Mouse (Mus musculus) MEL (cell line): ENCODE results near the gene Pate1. TPM values are rescaled to one million over a fixed set of nuclear protein-coding genes. Genes with fewer than 3 reads are reported as not detected.

ENCODE experiments used
- DNase-seq: peaks from one replicate; pipeline ENCODE4 v3.0.0; 2011; ENCODE audit warnings: low read depth, low spot score
- H3K27ac ChIP-seq: 2 replicates; pipeline ENCODE4 v1.5.1; 2012; ENCODE audit warnings: low read depth, mild to moderate bottlenecking, control low read depth, low read length, moderate library complexity; ENCODE audit not compliant: control insufficient read depth
- H3K27me3 ChIP-seq, 2 experiments: fragments of 150-350 bp in 1 of 2; sonication (generic) in 1 of 2; 2 replicates each; pipeline ENCODE4 v1.6.1; 2012; ENCODE audit warnings: low read length in 2 of 2, mild to moderate bottlenecking in 2 of 2, improper control_type of control experiment in 1 of 2, moderate library complexity in 1 of 2; ENCODE audit not compliant: insufficient read depth in 2 of 2, control insufficient read depth in 1 of 2
- H3K36me3 ChIP-seq, 2 experiments: 2 replicates each; pipeline ENCODE4 v1.6.1; 2012 to 2014; ENCODE audit warnings: low read length in 2 of 2, improper control_type of control experiment in 1 of 2, inconsistent platforms in 1 of 2, mild to moderate bottlenecking in 1 of 2; ENCODE audit not compliant: insufficient read depth in 2 of 2, control insufficient read depth in 1 of 2
- H3K4me1 ChIP-seq, 2 experiments: fragments of 150-350 bp in 1 of 2; sonication (generic) in 1 of 2; 2 replicates each; pipeline ENCODE4 v1.6.1; 2012; ENCODE audit warnings: low read length in 2 of 2, improper control_type of control experiment in 1 of 2, mild to moderate bottlenecking in 1 of 2; ENCODE audit not compliant: insufficient read depth in 2 of 2, control insufficient read depth in 1 of 2
- H3K4me3 ChIP-seq, 2 experiments: fragments of 150-350 bp in 1 of 2; sonication (generic) in 1 of 2; 2 replicates each; pipeline ENCODE4 v1.5.1; 2012; ENCODE audit warnings: low read depth in 2 of 2, low read length in 2 of 2, mild to moderate bottlenecking in 2 of 2, moderate library complexity in 2 of 2, control low read depth in 1 of 2, improper control_type of control experiment in 1 of 2; ENCODE audit not compliant: control insufficient read depth in 1 of 2, insufficient read depth in 1 of 2
- H3K79me2 ChIP-seq: 2 replicates; pipeline ENCODE4 v1.6.1; 2012; ENCODE audit warnings: mild to moderate bottlenecking, low read length, moderate library complexity; ENCODE audit not compliant: control insufficient read depth, poor library complexity, insufficient read depth
- H3K9ac ChIP-seq: 2 replicates; pipeline ENCODE4 v1.6.1; 2012; ENCODE audit warnings: low read depth, mild to moderate bottlenecking, control low read depth, low read length, moderate library complexity; ENCODE audit not compliant: control insufficient read depth, poor library complexity, severe bottlenecking
- H3K9me3 ChIP-seq: fragments of 150-350 bp; sonication (generic); replicated peaks from 2 replicates; pipeline ENCODE4 v1.6.1; 2012; ENCODE audit warnings: mild to moderate bottlenecking, low read length, improper control_type of control experiment, moderate library complexity; ENCODE audit not compliant: insufficient read depth
- CHD1 ChIP-seq: IDR thresholded peaks from 2 replicates; pipeline ENCODE4 v1.6.1; 2012; ENCODE audit warnings: low read depth, mild to moderate bottlenecking, inconsistent platforms, low read length, improper control_type of control experiment
- CTCF ChIP-seq, 3 experiments: IDR thresholded peaks in 2 of 3; conservative IDR thresholded peaks in 1 of 3; 2 replicates each; pipeline ENCODE4 v1.5.1; 2011 to 2012; ENCODE audit warnings: low read length in 3 of 3, low read depth in 2 of 3, mild to moderate bottlenecking in 2 of 3, improper control_type of control experiment in 1 of 3, inconsistent platforms in 1 of 3, mixed read lengths in 1 of 3, moderate library complexity in 1 of 3; ENCODE audit not compliant: control insufficient read depth in 1 of 3, insufficient read depth in 1 of 3, poor library complexity in 1 of 3, severe bottlenecking in 1 of 3
- ELF1 ChIP-seq: IDR thresholded peaks from 2 replicates; pipeline ENCODE4 v1.6.1; 2014; ENCODE audit warnings: low read depth, mild to moderate bottlenecking, inconsistent platforms, low read length, improper control_type of control experiment, moderate library complexity
- ETS1 ChIP-seq: IDR thresholded peaks from 2 replicates; pipeline ENCODE4 v1.6.1; 2012; ENCODE audit warnings: low read depth, mild to moderate bottlenecking, inconsistent platforms, low read length, improper control_type of control experiment, moderate library complexity
- GABPA ChIP-seq: IDR thresholded peaks from 2 replicates; pipeline ENCODE4 v1.6.1; 2012; ENCODE audit warnings: low read depth, mild to moderate bottlenecking, inconsistent platforms, low read length, improper control_type of control experiment, moderate library complexity
- GATA1 ChIP-seq: IDR thresholded peaks from 2 replicates; pipeline ENCODE4 v1.6.1; 2011; ENCODE audit warnings: low read depth, low read length, improper control_type of control experiment
- KAT2A ChIP-seq: conservative IDR thresholded peaks from 2 replicates; pipeline ENCODE4 v1.6.1; 2012; ENCODE audit warnings: low read depth, low read length, improper control_type of control experiment, inconsistent platforms
- MAFK ChIP-seq: IDR thresholded peaks from 2 replicates; pipeline ENCODE4 v1.6.1; 2011; ENCODE audit warnings: low read depth, mild to moderate bottlenecking, low read length, improper control_type of control experiment, borderline replicate concordance
- MAX ChIP-seq: IDR thresholded peaks from 2 replicates; pipeline ENCODE4 v1.6.1; 2011; ENCODE audit warnings: low read length, improper control_type of control experiment
- MAZ ChIP-seq: IDR thresholded peaks from 2 replicates; pipeline ENCODE4 v1.6.1; 2012; ENCODE audit warnings: low read depth, mild to moderate bottlenecking, inconsistent platforms, low read length, improper control_type of control experiment
- MEF2A ChIP-seq: IDR thresholded peaks from 2 replicates; pipeline ENCODE4 v1.6.1; 2014; ENCODE audit warnings: low read depth, mild to moderate bottlenecking, inconsistent platforms, low read length, improper control_type of control experiment; ENCODE audit not compliant: poor library complexity, insufficient replicate concordance, severe bottlenecking; ENCODE audit errors: extremely low read depth
- MXI1 ChIP-seq: IDR thresholded peaks from 2 replicates; pipeline ENCODE4 v1.6.1; 2011; ENCODE audit warnings: mild to moderate bottlenecking, low read depth, low read length, improper control_type of control experiment
- NELFE ChIP-seq: IDR thresholded peaks from 2 replicates; pipeline ENCODE4 v1.6.1; 2011; ENCODE audit warnings: low read depth, low read length, improper control_type of control experiment
- POLR2AphosphoS2 ChIP-seq: IDR thresholded peaks from 2 replicates; pipeline ENCODE4 v1.6.1; 2011; ENCODE audit warnings: low read length, improper control_type of control experiment
- POLR2AphosphoS5 ChIP-seq: IDR thresholded peaks from 2 replicates; pipeline ENCODE4 v1.6.1; 2012; ENCODE audit warnings: low read depth, borderline replicate concordance, mild to moderate bottlenecking, inconsistent platforms, low read length, moderate library complexity, mixed read lengths
- RAD21 ChIP-seq: IDR thresholded peaks from 2 replicates; pipeline ENCODE4 v1.6.1; 2011; ENCODE audit warnings: mild to moderate bottlenecking, low read depth, low read length, improper control_type of control experiment
- RCOR1 ChIP-seq: IDR thresholded peaks from 2 replicates; pipeline ENCODE4 v1.6.1; 2012; ENCODE audit warnings: low read depth, mild to moderate bottlenecking, inconsistent platforms, low read length, improper control_type of control experiment
- SMC3 ChIP-seq: IDR thresholded peaks from 2 replicates; pipeline ENCODE4 v1.6.1; 2011; ENCODE audit warnings: low read depth, low read length, improper control_type of control experiment
- TAL1 ChIP-seq: IDR thresholded peaks from 2 replicates; pipeline ENCODE4 v1.6.1; 2012; ENCODE audit warnings: mild to moderate bottlenecking, inconsistent platforms, low read length, moderate library complexity, mixed read lengths
- USF1 ChIP-seq: IDR thresholded peaks from 2 replicates; pipeline ENCODE4 v1.6.1; 2014; ENCODE audit warnings: low read depth, mild to moderate bottlenecking, inconsistent platforms, low read length, improper control_type of control experiment, moderate library complexity
- USF2 ChIP-seq, 2 experiments: IDR thresholded peaks; 2 replicates each; pipeline ENCODE4 v1.6.1; 2011 to 2012; ENCODE audit warnings: improper control_type of control experiment in 2 of 2, low read length in 2 of 2, borderline replicate concordance in 1 of 2, inconsistent platforms in 1 of 2, low read depth in 1 of 2, mild to moderate bottlenecking in 1 of 2; ENCODE audit not compliant: insufficient read depth in 1 of 2
- ZMIZ1 ChIP-seq: IDR thresholded peaks from 2 replicates; pipeline ENCODE4 v1.6.1; 2012; ENCODE audit warnings: low read depth, mild to moderate bottlenecking, inconsistent platforms, low read length, improper control_type of control experiment, moderate library complexity
- polyA plus RNA-seq, 2 experiments: library from polyadenylated mRNA; stranded (reverse) in 1 of 2; unstranded in 1 of 2; fragments of >175 nt in 1 of 2; fragments of >200 nt in 1 of 2; gene quantifications; 2 replicates each; pipeline versions ENCODE4 v1.2.1 to v1.2.4; 2012; ENCODE audit warnings: low replicate concordance in 2 of 2, low read depth in 1 of 2; ENCODE audit not compliant: insufficient read length in 2 of 2, insufficient read depth in 1 of 2, missing spikeins in 1 of 2
- total RNA-seq: library from RNA; depleted of rRNA; stranded (reverse); fragments of 300-350 nt; gene quantifications from 2 replicates; pipeline ENCODE4 v1.2.3, GENCODE M21; 2012; rRNA removed

Gene Pate1
- not detected in 2 replicates for total RNA-seq
- polyA plus RNA-seq: not detected

- DNase-seq: peak; percentile 6
- Histone ChIP-seq H3K9ac (no peak within 1 kb of the TSS), H3K27me3 (no peaks in the 10 kb centered on the region), H3K4me3 (no peak within 1 kb of the TSS), H3K27ac (no peak within 1 kb of the TSS), H3K9me3 (no peaks in the 10 kb centered on the region), H3K4me1 (no peaks in the 10 kb centered on the region), H3K36me3 (no peaks in the 10 kb centered on the region), H3K79me2 (no peaks in the 10 kb centered on the region)
- TF ChIP-seq MAX (no peak), MAFK (no peak), ELF1 (no peak), MXI1 (no peak), RAD21 (no peak), RCOR1 (no peak)
Measured at GRCm38 (mm10) chr9:35687013-35687412, at the start of gene Pate1. TSS of gene Pate1 (minus strand) at chr9:35687390.

GRCm38 (mm10) chr9:35707265-35707664 lies 20.1 kb upstream of the Pate1 start:
- Histone ChIP-seq H3K79me2 (no peaks in the 10 kb centered on the region), H3K36me3 (no peaks in the 10 kb centered on the region), H3K27ac (no peak overlapping the region), H3K4me3 (no peak overlapping the region), H3K9ac (no peak overlapping the region), H3K9me3 (no peaks in the 10 kb centered on the region), H3K4me1 (no peaks in the 10 kb centered on the region), H3K27me3 (no peaks in the 10 kb centered on the region)
- DNase-seq: peak; percentile 2
- TF ChIP-seq CTCF (IDR thresholded peaks at IDR 0.05 in 2 of 3, conservative IDR thresholded peaks at IDR 0.05 in 1 of 3; ENCODE audit: control insufficient read depth in 1 of 3, insufficient read depth in 1 of 3, low read depth in 2 of 3, low read length in 3 of 3, poor library complexity in 1 of 3, severe bottlenecking in 1 of 3) (peak in 1 of 3 experiments; percentile 28; a peak in 1 of 6 replicates), ELF1 (no peak), RAD21 (peak; percentile 23), SMC3 (peak; percentile 18; the same call in 1 of the 2 replicates)

GRCm38 (mm10) chr9:35691924-35692323 lies 4.7 kb upstream of the Pate1 start:
- Histone ChIP-seq H3K9ac (no peak overlapping the region), H3K27ac (no peak overlapping the region), H3K4me1 (no peaks in the 10 kb centered on the region), H3K9me3 (no peaks in the 10 kb centered on the region), H3K4me3 (no peak overlapping the region), H3K27me3 (no peaks in the 10 kb centered on the region)
- DNase-seq: no peak
- TF ChIP-seq TAL1: no peak
- no peak for TF ChIP-seq CTCF (IDR thresholded peaks at IDR 0.05 in 2 of 3, conservative IDR thresholded peaks at IDR 0.05 in 1 of 3; ENCODE audit: control insufficient read depth in 1 of 3, insufficient read depth in 1 of 3, low read depth in 2 of 3, low read length in 3 of 3, poor library complexity in 1 of 3, severe bottlenecking in 1 of 3)
- TF ChIP-seq GABPA: no peak
- no peak for TF ChIP-seq ZMIZ1
- TF ChIP-seq CHD1: no peak
- no peak for TF ChIP-seq MEF2A
- TF ChIP-seq GATA1: no peak
- no peak for TF ChIP-seq MXI1
- no peak for TF ChIP-seq KAT2A
- TF ChIP-seq POLR2AphosphoS2: no peak
- TF ChIP-seq USF1: no peak
- no peak for TF ChIP-seq ETS1
- no peak for TF ChIP-seq USF2 (IDR thresholded peaks at IDR 0.05; ENCODE audit: borderline replicate concordance in 1 of 2, insufficient read depth in 1 of 2, low read depth in 1 of 2, low read length in 2 of 2)
- no peak for TF ChIP-seq MAZ
- no peak for TF ChIP-seq NELFE
- TF ChIP-seq POLR2AphosphoS5: no peak
- TF ChIP-seq, all 39 proteins: peak for 0
- no peaks in the 10 kb centered on the region for H3K36me3 ChIP-seq
- H3K79me2 ChIP-seq: no peaks in the 10 kb centered on the region
